Mouse (Mus musculus) hindbrain, embryonic 12.5 days (tissue): ENCODE results near the gene Chmp6. TPM values are rescaled to one million over a fixed set of nuclear protein-coding genes. Genes with fewer than 3 reads are reported as not detected.

Experiments
- ATAC-seq: fragments of 200-750 bp; cut with Nextera tagmentation; 2 replicates; pipeline ENCODE4 v1.8.0; 2017; ENCODE audit warnings: moderate TSS enrichment; ENCODE audit not compliant: low FRiP score
- H3K27ac ChIP-seq: fragments of 300-500 bp; sonication (generic); 2 replicates; pipeline ENCODE4 v1.5.1; 2016; ENCODE audit warnings: mild to moderate bottlenecking
- H3K27me3 ChIP-seq: fragments of 300-500 bp; sonication (generic); 2 replicates; pipeline ENCODE4 v1.6.1; 2016; ENCODE audit warnings: mild to moderate bottlenecking
- H3K36me3 ChIP-seq: fragments of 300-500 bp; sonication (generic); 2 replicates; pipeline ENCODE4 v1.6.1; 2016; ENCODE audit warnings: mild to moderate bottlenecking
- H3K4me1 ChIP-seq: fragments of 300-500 bp; sonication (generic); 2 replicates; pipeline ENCODE4 v1.6.1; 2016
- H3K4me2 ChIP-seq: fragments of 300-500 bp; sonication (generic); replicated peaks from 2 replicates; pipeline ENCODE4 v1.6.1; 2016; ENCODE audit warnings: mild to moderate bottlenecking
- H3K4me3 ChIP-seq: fragments of 300-500 bp; sonication (generic); 2 replicates; pipeline ENCODE4 v1.5.1; 2016; ENCODE audit warnings: mild to moderate bottlenecking
- H3K9ac ChIP-seq: fragments of 300-500 bp; sonication (generic); 2 replicates; pipeline ENCODE4 v1.6.1; 2016; ENCODE audit warnings: mild to moderate bottlenecking, moderate library complexity
- H3K9me3 ChIP-seq: fragments of 300-500 bp; sonication (generic); replicated peaks from 2 replicates; pipeline ENCODE4 v1.6.1; 2016; ENCODE audit warnings: mild to moderate bottlenecking
- WGBS: fragments of 180-500 bp; shearing (Covaris S2); methylation state at CpG from one replicate; pipeline ENCODE4 v1.1.7; 2016; 5-methylcytosine and 5-hydroxymethylcytosine counted together
- polyA plus RNA-seq: library from polyadenylated mRNA; unstranded; fragments of >200 nt; fragmentation: Nextera tagmentation; extraction: Ambion mirVana; gene quantifications from 2 replicates; pipeline ENCODE4 v1.2.1, GENCODE M21; 2016

Chmp6 gene
- polyA plus RNA-seq, 1 experiment from 2014 or later: 91.7 TPM

DNA sequence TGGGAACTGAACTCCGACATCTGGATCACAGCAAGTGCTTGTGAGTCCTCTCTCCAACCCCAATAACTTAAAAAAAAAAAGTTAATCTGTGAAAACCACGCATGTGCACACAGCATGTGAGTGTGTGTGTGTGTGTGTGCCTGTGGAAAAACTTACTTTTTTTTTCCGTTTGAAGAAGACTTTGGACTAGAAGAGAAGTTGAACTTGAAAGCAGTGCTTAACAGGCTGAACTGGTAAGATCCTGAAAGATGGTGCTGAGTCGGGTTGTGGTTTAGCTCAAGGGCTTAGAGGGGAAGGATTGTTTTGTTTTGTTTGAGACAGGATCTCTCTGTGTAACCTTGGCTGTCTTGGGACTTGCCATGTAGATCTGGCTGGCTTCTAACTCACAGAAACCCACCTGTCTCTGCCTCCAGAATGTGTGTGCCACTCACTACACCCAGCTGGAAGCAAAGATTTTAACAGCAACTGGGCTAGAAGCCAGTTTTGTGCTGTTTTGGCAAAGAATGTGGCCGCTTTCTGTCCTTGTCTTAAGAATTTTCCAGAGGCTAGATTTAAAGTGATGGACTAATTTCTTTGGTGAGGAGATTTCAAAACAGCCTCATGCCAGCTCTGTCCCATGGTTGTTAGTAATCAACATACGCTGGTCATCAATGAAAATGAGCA is 16.5 kb downstream of the Chmp6 start:
- H3K9ac ChIP-seq: no peak overlapping the region
- ATAC-seq: no peak
- no peak overlapping the region for H3K4me3 ChIP-seq
- no peak overlapping the region for H3K4me2 ChIP-seq
- no peaks in the 10 kb centered on the region for H3K36me3 ChIP-seq
- H3K9me3 ChIP-seq: no peaks in the 10 kb centered on the region; the same call in 1 of the 2 replicates
- H3K27ac ChIP-seq: no peak overlapping the region
- 81% methylated on average over 6 of the region's 6 CpGs for WGBS
- H3K4me1 ChIP-seq: no peaks in the 10 kb centered on the region
- H3K27me3 ChIP-seq: no peaks in the 10 kb centered on the region

DNA sequence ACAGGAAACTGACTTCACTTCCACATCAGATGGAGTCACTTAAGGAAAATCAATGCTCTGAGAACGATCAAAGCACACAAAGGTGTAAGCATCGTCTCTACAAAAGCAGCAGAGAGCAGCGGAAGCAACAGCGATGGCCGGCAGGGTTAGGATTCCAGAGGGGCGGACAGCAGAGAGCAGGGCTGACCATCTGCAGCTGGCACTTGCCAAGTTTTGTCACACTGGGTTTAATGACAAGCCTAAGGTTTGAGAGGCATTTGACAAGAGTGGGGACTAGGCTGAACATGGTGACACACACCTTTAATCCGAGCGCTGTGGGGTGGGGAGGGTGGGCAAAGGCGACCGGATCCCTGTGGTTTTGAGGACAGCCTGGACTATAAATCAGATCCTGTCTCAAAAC is 18.6 kb downstream of the Chmp6 start:
- ATAC-seq: no peak
- H3K4me1 ChIP-seq: peaks cover 12% of the 10 kb centered on the region
- no peak overlapping the region for H3K4me2 ChIP-seq

DNA sequence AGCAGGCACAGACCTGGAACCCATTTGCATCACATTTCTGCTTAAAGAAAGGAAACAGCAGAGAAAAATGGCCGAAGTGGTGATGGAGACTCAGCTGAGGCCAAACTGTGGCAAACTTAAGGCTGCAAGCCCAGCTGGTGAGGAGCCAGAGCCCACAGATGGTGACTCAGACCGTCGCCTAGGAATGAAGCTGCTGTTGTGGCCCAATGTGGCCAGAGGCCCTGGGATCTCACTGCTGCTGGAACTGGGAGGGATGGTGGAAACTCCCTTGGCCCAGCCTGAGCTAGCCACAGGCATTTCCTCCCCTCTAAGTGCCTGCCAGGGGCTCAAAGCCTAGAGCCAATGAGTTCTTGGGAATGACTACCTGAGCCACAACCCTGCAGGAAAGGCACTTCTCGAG is 19.9 kb downstream of the Chmp6 start:
- no peak overlapping the region for H3K27ac ChIP-seq
- H3K9ac ChIP-seq: no peak overlapping the region
- H3K36me3 ChIP-seq: no peaks in the 10 kb centered on the region
- 65% methylated on average over 4 of the region's 4 CpGs for WGBS
- H3K4me2 ChIP-seq: no peak overlapping the region
- H3K4me3 ChIP-seq: no peak overlapping the region
- no peak for ATAC-seq
- H3K4me1 ChIP-seq: peaks cover 25% of the 10 kb centered on the region
- H3K9me3 ChIP-seq: no peaks in the 10 kb centered on the region; the same call in 1 of the 2 replicates
- no peaks in the 10 kb centered on the region for H3K27me3 ChIP-seq

More for the DNA sequence above, 18.6 kb downstream of the Chmp6 start:
- H3K36me3 ChIP-seq: no peaks in the 10 kb centered on the region
- no peak overlapping the region for H3K27ac ChIP-seq
- no peak overlapping the region for H3K9ac ChIP-seq
- H3K4me3 ChIP-seq: no peak overlapping the region
- H3K27me3 ChIP-seq: no peaks in the 10 kb centered on the region
- 74% methylated on average over 10 of the region's 10 CpGs for WGBS
- H3K9me3 ChIP-seq: no peaks in the 10 kb centered on the region; the same call in 1 of the 2 replicates

DNA sequence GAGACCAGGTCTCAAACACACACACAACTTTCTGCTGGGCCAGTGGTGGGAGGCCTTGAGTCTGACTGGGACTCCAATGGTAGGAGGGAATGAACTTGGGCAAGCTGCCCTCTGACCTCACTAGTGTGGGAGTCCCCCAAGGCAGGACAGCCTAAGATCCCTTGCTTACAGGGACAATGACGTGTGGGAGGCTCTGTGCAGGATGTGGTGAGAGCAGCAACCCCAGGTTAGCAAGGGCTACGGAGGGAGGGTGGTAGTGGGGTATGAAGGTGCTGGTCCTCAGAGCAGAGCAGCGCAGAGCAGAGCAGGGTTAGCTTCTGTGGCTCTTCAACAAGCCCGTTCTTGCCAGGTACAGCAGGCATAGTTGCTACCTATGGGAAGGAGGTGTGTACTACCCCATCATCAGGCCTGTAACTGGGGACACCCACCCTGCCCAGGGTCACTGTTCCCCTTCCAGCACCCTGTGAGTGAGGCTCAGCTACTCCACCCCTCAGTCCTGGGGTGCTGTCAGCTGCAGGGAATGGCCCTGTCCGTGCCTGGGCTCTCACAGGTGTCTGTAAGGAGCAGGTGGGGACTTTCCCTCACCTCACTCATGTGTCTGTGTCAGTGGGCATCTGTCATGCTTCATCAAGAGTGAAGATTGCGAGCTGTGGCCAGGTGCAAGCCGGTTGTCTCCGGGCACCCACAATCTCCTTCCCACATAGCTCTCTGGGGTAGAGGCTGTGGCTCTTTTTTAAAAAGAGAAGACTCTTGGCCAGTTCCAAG is 20.8 kb downstream of the Chmp6 start:
- Histone ChIP-seq H3K4me1 (peaks cover 28% of the 10 kb centered on the region), H3K27ac (no peak overlapping the region), H3K4me3 (no peak overlapping the region), H3K36me3 (no peaks in the 10 kb centered on the region), H3K9me3 (no peaks in the 10 kb centered on the region; the same call in 1 of the 2 replicates), H3K4me2 (no peak overlapping the region), H3K27me3 (no peaks in the 10 kb centered on the region), H3K9ac (no peak overlapping the region)
- 88% methylated on average over 8 of the region's 8 CpGs for WGBS
- no peak for ATAC-seq

DNA sequence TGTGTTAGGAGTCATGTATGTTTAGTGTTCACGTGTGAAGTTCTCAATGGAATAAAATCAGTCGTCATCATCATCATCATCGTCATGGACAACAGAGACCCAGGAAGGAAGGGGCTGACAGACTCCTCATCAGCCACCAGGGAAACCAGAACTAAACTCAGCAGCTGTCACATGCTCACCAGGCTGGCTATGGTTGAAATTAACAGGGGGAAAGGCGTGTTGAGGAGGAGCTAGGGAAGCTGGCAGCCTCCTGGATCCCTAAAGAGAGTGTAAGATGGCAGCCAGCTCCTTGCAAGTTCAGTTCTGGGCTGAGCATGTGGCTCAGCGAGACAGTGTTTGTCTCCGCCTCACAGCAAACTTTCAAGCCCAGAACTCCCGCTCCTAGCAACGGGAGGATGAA is 21.5 kb downstream of the Chmp6 start:
- Histone ChIP-seq H3K9ac (no peak overlapping the region), H3K9me3 (no peaks in the 10 kb centered on the region; the same call in 1 of the 2 replicates), H3K36me3 (no peaks in the 10 kb centered on the region), H3K4me2 (no peak overlapping the region), H3K27me3 (peaks cover 5% of the 10 kb centered on the region; the same call in 1 of the 2 replicates), H3K4me3 (no peak overlapping the region), H3K27ac (no peak overlapping the region), H3K4me1 (peaks cover 32% of the 10 kb centered on the region)
- WGBS: 76% methylated on average over 8 of the region's 8 CpGs
- ATAC-seq: no peak

DNA sequence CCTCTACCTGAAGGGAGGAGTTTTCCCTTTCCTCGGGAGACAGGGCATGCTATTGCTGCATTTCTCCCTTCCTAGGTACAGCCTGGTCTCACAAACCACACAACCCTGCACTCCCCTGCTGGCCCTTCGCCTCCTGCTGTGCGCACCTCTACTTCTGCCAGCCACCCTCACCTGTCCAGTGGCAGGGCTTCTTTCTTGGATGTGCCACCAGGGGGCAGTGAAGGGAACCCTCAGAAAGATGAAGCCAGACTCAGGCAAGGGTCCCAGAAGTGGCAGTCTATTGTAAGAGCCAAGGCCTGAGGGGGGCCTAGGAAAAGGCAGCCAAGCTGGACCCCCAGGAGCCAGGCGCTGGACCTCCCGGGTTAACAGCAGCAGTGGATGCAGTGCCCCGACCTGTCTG is 22.2 kb downstream of the Chmp6 start:
- Histone ChIP-seq H3K4me2 (no peak overlapping the region), H3K9me3 (no peaks in the 10 kb centered on the region; the same call in 1 of the 2 replicates), H3K4me1 (peaks cover 39% of the 10 kb centered on the region), H3K9ac (0 out of 2 replicates have a peak overlapping the region, but pooled peaks have one; percentile 3), H3K4me3 (no peak overlapping the region), H3K27ac (no peak overlapping the region), H3K36me3 (no peaks in the 10 kb centered on the region), H3K27me3 (peaks cover 9% of the 10 kb centered on the region)
- ATAC-seq: no peak
- 25% methylated on average over 6 of the region's 6 CpGs for WGBS

DNA sequence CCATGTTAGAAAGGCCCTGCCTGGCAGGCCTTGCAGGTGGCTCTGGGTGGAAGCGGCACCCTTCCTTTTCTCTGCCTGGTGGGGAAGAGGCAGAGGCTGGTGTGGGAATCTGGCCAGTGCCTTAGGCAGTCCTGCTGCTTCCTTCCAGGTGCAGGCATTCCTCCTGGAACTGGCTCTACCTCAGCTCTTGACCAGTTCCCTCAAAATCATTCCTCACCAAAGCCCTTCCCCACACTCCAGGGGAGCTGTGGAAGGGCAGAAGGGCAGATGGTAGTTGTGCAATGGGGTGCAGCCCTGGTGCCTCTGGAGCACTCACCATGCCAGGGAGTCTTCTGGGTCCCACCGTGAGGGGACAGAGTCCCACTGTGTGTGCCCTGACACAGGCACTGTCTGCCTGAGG is 23.2 kb downstream of the Chmp6 start:
- ATAC-seq: no peak
- no peaks in the 10 kb centered on the region for H3K36me3 ChIP-seq
- H3K4me3 ChIP-seq: no peak overlapping the region
- no peak overlapping the region for H3K4me2 ChIP-seq
- peaks cover 17% of the 10 kb centered on the region for H3K27me3 ChIP-seq
- 78% methylated on average over 2 of the region's 2 CpGs for WGBS
- H3K9me3 ChIP-seq: no peaks in the 10 kb centered on the region
- H3K9ac ChIP-seq: 0 out of 2 replicates have a peak overlapping the region, but pooled peaks have one; percentile 15
- peaks cover 47% of the 10 kb centered on the region for H3K4me1 ChIP-seq
- no peak overlapping the region for H3K27ac ChIP-seq

DNA sequence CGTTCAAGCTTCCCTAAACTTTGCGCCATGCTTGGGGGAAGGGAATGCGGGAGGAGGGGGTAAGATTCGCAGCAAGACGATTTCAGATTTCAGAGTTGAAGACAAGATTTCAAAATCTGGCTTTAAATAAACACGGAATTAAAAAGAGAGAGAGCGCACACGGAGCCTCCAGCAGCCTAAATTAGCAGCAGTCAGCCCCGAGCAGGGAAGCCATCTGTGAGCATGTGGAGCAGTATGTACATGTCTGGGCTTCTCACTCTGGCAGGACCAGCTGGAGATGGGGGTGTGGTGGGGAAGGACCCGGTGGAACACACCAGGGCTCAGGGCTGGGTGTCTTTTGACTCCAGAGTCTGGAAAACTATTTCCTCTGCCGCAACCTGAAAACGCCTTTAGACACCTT is 24.0 kb downstream of the Chmp6 start:
- Histone ChIP-seq H3K9ac (no peak overlapping the region), H3K27me3 (peaks cover 21% of the 10 kb centered on the region), H3K9me3 (no peaks in the 10 kb centered on the region), H3K4me3 (no peak overlapping the region), H3K36me3 (no peaks in the 10 kb centered on the region), H3K4me1 (peaks cover 54% of the 10 kb centered on the region), H3K4me2 (no peak overlapping the region), H3K27ac (no peak overlapping the region)
- no peak for ATAC-seq
- WGBS: 55% methylated on average over 12 of the region's 12 CpGs

DNA sequence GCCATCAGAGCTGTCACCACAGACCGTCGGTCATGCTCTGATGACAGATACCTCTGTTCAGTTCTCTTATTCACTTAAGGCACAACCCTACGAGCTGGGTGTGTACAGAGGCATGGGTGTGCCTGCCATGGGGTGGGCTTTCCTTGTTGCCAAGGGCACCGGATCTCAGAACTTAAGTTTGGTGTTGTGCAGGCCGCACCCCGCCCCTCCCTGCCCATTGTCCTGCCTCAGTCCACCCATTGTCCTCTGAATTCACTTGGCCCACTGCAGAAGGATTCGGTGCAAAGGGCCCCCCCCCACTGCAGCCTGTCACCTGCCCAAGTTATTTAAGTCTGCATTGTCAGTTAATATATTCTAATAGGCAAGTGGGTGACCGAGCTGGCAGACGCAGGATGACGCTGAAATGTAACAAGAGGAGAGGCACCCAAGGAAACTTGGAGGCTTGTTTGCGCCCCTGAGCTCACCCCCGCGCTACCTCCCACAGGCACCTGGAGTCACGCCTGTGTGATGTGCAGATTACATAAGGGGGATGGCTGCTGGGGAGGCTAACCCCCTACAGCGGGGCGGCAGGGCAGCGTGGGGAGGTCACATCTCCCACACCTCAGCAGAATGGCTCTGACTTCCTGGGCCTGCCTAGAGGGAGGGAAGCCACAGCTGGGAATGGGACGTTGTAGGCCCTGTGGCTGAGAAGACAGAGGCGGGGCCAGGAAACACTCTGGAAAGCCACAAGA is 24.7 kb downstream of the Chmp6 start:
- peaks cover 54% of the 10 kb centered on the region for H3K4me1 ChIP-seq
- H3K4me3 ChIP-seq: no peak overlapping the region

DNA sequence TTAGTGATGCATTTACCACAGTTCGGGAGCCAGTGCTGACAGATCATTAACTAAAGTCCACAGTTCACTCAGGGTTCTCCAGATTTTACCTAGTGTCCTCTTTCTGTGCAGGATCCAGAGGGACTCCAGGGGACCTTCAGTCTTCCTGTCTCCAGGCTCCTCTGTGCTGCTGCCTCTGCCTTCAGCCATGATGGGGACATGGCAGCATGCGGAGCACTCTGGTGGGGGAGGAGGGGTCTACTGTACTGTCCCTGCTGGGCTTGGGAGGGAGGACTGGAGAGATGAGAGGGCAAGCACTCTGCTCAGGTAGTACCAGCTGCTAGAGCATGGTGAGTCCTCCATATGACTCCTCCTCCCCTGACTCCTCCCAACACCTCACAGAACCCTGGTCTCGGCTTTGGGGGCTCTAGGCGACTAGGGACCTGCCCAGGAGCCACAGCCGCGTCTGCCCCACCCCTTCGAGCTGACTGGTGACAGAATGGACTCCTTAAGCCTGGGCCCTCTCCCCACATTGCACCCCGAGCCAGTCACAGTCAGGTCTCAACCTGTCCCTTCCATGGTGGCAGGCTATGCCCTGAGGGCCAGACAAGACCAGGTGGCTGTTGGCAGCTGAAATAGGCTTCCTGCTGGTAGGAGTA is 26.0 kb downstream of the Chmp6 start:
- no peak for ATAC-seq
- Histone ChIP-seq H3K9me3 (no peaks in the 10 kb centered on the region), H3K4me1 (peaks cover 64% of the 10 kb centered on the region), H3K4me2 (no peak overlapping the region), H3K36me3 (no peaks in the 10 kb centered on the region), H3K27ac (no peak overlapping the region), H3K27me3 (peaks cover 21% of the 10 kb centered on the region), H3K4me3 (no peak overlapping the region), H3K9ac (peak overlapping the region; percentile 10; the same call in 1 of the 2 replicates)
- WGBS: 53% methylated on average over 8 of the region's 8 CpGs

More for the DNA sequence above, 24.7 kb downstream of the Chmp6 start:
- Histone ChIP-seq H3K27ac (no peak overlapping the region), H3K36me3 (no peaks in the 10 kb centered on the region), H3K27me3 (peaks cover 21% of the 10 kb centered on the region), H3K4me2 (no peak overlapping the region), H3K9ac (no peak overlapping the region), H3K9me3 (no peaks in the 10 kb centered on the region)
- no peak for ATAC-seq
- 46% methylated on average over 19 of the region's 19 CpGs for WGBS

DNA sequence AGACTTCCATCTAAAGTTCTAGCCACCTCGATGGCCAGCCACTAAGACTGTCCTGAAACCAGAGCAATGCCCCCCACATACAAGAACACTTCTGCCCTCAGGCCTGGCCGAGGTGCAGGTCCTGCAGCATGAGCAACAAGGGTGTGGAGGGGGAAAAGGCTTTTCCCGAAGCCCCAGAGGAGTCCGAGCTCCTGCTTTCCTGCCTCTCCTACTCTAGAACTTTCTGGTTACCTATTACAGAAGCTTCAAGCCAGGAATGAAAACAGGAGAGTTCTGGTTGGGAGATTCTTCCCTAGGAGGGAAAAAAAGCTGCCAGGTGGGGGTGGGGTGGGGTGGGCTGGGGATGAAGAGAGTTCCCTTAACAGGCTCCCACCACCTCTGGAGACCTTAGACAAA is 26.5 kb downstream of the Chmp6 start:
- WGBS: 75% methylated on average over 4 of the region's 4 CpGs
- Histone ChIP-seq H3K4me3 (no peak overlapping the region), H3K4me1 (peaks cover 67% of the 10 kb centered on the region), H3K27ac (no peak overlapping the region), H3K4me2 (no peak overlapping the region), H3K9me3 (no peaks in the 10 kb centered on the region), H3K36me3 (no peaks in the 10 kb centered on the region), H3K27me3 (peaks cover 21% of the 10 kb centered on the region), H3K9ac (peak overlapping the region; percentile 10; the same call in 1 of the 2 replicates)
- ATAC-seq: no peak

DNA sequence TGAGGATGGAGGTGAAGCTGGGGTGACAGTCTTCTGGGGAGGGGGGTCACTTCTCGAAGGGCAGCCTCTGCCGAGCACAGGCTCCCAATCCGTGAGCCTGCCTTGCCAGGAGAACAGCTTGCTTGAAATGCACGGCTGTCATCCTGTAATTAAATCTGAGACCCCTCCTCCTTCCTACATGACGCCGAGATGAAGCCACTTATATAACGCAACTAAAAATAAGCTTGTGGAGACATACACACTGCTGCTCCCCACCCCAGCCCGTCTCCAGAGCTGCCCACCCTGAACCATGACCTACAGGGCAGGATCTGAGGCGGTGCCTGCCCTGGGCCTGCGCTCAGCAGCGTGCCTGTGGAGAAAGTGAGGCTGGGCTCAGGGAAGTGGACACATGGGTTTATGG is 26.9 kb downstream of the Chmp6 start:
- 65% methylated on average over 11 of the region's 11 CpGs for WGBS
- no peak overlapping the region for H3K4me2 ChIP-seq
- peaks cover 71% of the 10 kb centered on the region for H3K4me1 ChIP-seq
- no peaks in the 10 kb centered on the region for H3K9me3 ChIP-seq
- no peak overlapping the region for H3K9ac ChIP-seq
- no peak overlapping the region for H3K27ac ChIP-seq
- no peaks in the 10 kb centered on the region for H3K36me3 ChIP-seq
- no peak for ATAC-seq
- no peak overlapping the region for H3K4me3 ChIP-seq
- H3K27me3 ChIP-seq: peaks cover 21% of the 10 kb centered on the region
